Mouse (Mus musculus) hindlimb bud, embryonic 11.5 days (tissue): Measurements from ENCODE around the gene Tpp1.

Source experiments
- DNase-seq: peaks from one replicate; pipeline ENCODE4 v3.0.0-alpha.2; 2012; ENCODE audit warnings: low read depth, low spot score; ENCODE audit errors: extremely low spot score

Tpp1 gene

GRCm38 (mm10) chr7:105751491-105752433, at the start of gene Tpp1:
TSS of gene Tpp1 (minus strand) at chr7:105752235.
- DNase-seq, result peak; percentile 96

GRCm38 (mm10) chr7:105796972-105797371, 44.9 kb upstream of the Tpp1 start:
- no peak for DNase-seq

- DNase-seq, result no peak
Measured at GRCm38 (mm10) chr7:105795759-105796366, 43.8 kb upstream of the Tpp1 start.

- DNase-seq, result no peak
Measured at GRCm38 (mm10) chr7:105793701-105794100, 41.7 kb upstream of the Tpp1 start.

DNA sequence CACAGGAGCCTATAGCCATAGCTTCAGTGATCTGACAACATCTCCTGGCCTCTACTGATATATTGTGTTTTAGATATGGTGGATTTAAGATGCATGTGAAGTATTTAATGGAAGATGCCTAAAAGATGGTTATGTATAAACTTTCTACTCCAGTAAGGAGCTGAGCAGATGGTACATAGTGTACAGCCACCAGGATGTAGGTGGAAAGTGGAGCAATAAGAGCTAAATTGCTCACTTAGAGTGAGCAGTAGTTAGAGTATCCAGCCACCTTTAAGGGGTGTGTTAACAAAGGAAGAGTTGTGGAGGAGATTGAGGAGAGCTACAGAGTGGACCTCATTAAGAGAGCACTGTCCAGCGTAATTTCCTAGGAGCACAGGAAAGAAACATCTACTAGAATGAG, 39.1 kb upstream of the Tpp1 start:
- no peak for DNase-seq

DNA sequence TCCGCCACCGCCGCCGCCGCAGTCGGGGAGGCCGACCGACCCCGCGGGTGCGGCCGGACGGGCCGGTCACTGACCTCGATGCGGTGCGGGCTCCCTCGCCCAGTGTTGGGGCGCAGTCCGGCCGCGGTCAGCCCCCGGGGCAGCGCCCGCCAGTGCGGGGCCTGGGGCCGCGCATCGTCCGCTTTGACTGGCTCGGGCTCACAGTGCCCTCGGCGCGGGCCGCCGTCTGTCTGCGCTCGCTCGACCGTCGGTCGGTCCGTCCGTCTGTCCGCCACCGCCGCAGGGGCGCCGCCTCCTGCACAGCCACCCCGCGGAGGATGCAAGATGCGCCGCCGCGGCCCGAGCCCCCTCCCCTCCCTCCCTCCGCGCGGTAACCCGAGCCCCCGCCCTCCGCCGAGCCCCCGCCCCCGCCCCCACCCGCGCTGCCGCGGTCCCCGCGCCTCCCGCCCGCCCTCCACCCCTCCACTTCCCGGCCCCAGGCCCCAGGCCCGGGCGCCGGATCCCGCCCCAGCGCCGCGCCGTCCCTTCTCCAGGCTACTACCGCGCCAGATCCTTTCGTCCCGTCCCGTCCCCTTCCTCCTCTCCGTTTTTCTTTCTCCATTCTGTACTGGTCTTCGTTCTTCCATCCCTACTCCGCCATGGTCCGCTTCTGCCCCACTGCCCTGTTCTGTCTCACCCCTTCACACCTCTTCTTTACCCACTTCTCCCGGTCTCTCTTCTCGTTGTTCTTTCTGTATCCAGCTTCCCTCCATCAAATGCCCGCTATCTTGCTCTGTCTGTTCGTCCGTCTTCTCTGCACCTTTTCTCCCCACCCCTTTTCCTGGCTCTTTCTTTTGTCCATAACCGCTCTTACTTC, 35.5 kb upstream of the Tpp1 start, which contains the start of gene Dchs1:
Gene Dchs1 (minus strand): TSS at position 370 of the 856 bp plus-strand sequence.
- DNase-seq, result no peak

GRCm38 (mm10) chr7:105786506-105787284, 34.7 kb upstream of the Tpp1 start:
- DNase-seq, result no peak

DNA sequence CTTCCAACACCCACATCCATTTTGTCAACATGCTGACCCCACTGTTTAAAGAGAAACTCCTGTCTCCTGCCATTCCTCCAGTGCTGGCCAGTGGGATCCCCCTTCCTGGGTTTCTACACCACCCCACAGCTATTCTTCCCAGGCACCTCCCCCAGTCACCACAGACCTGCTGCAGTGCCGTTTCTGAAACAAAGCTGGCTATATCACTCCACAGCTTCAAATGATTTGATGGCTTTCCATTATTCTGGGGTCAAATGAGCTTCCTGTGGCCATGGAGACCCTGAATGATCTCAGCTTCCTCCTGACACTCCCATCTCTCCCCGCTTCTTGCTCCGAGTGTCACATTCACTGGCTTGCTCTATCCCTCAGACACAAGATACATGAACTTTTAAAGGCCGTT, 32.5 kb upstream of the Tpp1 start:
- no peak for DNase-seq

- DNase-seq, result no peak
Measured at GRCm38 (mm10) chr7:105783861-105784260, 31.8 kb upstream of the Tpp1 start.

- no peak for DNase-seq
Measured at GRCm38 (mm10) chr7:105778553-105779265, 26.7 kb upstream of the Tpp1 start.

DNA sequence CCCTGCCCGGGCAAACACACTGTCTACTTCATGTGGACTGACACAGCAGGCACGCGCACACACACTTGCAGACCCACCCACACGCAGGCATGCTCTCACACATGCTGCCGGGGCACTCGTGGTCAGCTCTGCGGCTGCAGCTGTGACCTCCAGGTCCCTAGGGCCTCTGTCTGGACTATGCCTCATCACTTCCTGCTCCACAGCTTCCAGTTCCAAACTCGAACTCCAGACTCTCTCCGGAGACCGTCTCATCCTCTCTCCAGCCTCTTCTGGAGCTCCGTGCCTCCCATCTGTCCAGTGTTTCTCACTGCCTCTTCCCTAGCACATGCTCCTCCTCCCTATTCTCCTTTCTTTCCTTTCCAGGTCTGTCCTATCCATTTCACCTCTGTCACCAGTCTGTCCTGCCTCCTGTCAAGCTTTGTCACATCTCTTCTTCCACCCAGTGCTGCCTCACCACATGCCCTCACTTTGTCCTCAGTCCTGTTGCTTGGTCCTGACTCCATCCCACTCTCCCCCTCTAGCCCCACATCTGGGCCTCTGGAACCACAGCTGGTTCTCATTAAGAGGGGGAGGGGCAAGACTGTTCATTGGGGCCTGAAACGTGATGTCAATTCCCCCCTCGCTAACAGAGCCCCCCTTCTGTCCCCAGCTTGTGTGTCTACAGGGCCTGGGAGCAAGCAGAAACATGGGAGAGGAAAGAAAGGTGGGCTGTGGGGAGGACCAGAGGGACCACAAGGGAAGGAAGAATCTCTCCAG, 25.9 kb upstream of the Tpp1 start:
- peak; percentile 93 for DNase-seq

DNA sequence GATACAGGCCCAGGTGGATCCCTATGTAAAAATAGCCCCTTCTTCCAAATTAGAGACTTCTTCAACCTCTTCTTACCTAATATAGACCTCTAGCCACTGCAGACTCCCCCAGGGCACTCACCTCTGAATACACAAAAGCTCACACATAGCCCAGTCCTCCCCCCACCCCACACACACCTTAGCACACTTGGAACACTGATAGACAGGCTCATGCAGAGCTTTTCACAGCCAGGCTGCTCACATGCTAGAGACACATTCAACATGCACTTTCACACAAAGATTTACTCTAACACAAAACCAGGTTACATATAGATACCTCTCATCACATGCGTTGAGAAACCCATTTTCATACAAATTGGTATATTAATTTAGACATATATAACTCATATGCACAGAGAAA, 25.3 kb upstream of the Tpp1 start:
- no peak for DNase-seq

- DNase-seq, result no peak
Measured at GRCm38 (mm10) chr7:105776026-105776425, 24.0 kb upstream of the Tpp1 start.

GRCm38 (mm10) chr7:105774661-105775060, 22.6 kb upstream of the Tpp1 start:
- DNase-seq, result no peak

DNA sequence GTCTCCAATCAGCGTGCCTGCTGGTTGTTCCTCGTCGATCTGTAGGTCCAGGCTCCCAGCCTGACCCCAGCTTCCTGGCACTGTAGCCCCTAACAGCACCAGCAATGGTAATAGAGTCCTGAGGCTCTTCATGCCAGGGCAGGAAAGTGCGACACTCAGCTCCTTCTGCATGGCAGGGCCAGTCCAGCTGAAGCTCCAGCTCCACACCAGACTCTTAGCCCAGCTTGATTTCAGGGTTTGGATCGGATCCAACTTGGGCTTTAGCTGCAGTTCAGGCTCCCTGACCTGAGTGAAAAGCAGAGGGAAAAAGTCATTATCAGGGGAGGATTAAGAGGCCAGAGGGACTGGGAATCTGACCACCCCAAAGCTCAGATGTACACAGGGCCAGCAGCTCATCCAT, 21.0 kb upstream of the Tpp1 start:
- DNase-seq, result no peak

GRCm38 (mm10) chr7:105772331-105772730, 20.3 kb upstream of the Tpp1 start:
- no peak for DNase-seq

DNA sequence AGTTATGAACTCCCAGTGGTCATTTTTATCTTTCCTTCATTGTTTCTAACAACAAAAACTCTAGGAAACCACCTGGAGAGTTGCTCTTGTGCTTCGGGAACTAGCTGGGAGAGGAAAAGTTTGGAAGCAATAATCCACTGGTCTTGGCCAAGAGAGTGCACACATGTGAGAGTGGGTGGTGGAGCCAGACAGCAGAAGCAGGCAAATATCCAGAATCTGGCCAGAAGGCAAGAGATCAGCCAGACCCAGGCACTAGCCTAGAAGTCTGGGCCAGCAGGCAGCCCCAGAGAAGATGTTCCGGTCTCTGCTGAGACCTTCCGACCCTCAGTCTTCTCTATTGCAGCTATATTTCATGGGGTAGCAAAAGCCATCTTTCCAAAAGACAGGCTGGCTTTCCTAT, 17.9 kb upstream of the Tpp1 start:
- DNase-seq, result no peak

DNA sequence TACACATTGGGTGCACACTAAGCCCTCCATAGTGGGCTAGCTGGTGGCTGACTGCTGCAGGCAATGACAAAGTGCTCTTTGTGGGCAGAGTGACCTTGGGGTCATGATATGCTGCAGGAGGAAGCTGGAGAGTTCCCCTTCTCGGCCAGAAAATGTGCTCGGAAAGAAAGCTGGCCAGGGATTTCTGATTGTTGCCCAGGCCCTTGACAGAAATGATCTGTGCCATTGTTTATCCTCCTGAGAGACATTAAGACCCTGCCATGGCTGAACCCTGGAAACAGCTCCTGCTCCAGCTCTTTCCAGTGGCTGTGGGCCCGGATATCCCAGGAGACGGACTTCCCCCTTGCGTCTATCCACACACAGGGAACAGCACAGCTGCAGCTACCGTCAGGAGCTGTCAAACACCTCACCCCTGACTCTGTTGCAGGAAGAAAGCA, 15.7 kb upstream of the Tpp1 start:
- no peak for DNase-seq

GRCm38 (mm10) chr7:105764331-105764730, 12.3 kb upstream of the Tpp1 start:
- no peak for DNase-seq
